In genomic region chr6:125342198-125342597, GRCm38 (mm10) we compare ENCODE assay signal across 16 mouse cellular contexts. TPM values are rescaled to one million over a fixed set of nuclear protein-coding genes. Genes with fewer than 3 reads are reported as not detected.
"Had no signal": no experiment of that assay in that cellular context is flagged by ENCODE, and none has a peak within 500 bp of the region (broad histone marks: within the 10 kb centered on the region; RNA-seq: fewer than 3 reads in every experiment).

No protein-coding gene starts in this region.

- H3K4me1 ChIP-seq: midbrain, embryonic 15.5 days had no signal

- H3K36me3 ChIP-seq: limb, embryonic 10.5 days; midbrain, embryonic 15.5 days; stomach, embryonic 15.5 days had no signal

- H3K9ac ChIP-seq: liver, embryonic 14.5 days; midbrain, embryonic 15.5 days; stomach, embryonic 15.5 days had no signal

- H3K9me3 ChIP-seq: limb, embryonic 10.5 days; megakaryocyte, embryonic 14.5 days; midbrain, embryonic 15.5 days; stomach, embryonic 15.5 days had no signal

- H3K27me3 ChIP-seq: midbrain, embryonic 15.5 days; stomach, embryonic 15.5 days had no signal

- H3K27ac ChIP-seq: kidney, postnatal 0 days; limb, embryonic 10.5 days; liver, embryonic 14.5 days; midbrain, embryonic 15.5 days; stomach, embryonic 15.5 days had no signal

- ATAC-seq: midbrain, embryonic 15.5 days had no signal

- H3K4me3 ChIP-seq: limb, embryonic 10.5 days; megakaryocyte, embryonic 14.5 days; midbrain, embryonic 15.5 days; stomach, embryonic 15.5 days had no signal

- H3K4me2 ChIP-seq: midbrain, embryonic 11.5 days; midbrain, embryonic 15.5 days; stomach, embryonic 15.5 days had no signal

- DNase-seq: kidney, adult 11 months; kidney, adult 9 months; kidney, postnatal 36 days; lung, postnatal 14 days; right cerebral cortex, postnatal 14 days; thymus, adult 2 months; thymus, postnatal 25 days had no signal

RNA-seq across cellular contexts. Expression of gene Plekhg6, which starts 38.4 kb away (rescaled TPM):
- polyA plus RNA-seq: midbrain, embryonic 11.5 days; spleen, adult 2 months had no signal

RNA-seq across cellular contexts. Expression of gene Tuba3a, which starts 56.4 kb away (rescaled TPM):
- polyA plus RNA-seq: liver, embryonic 14.5 days; midbrain, embryonic 15.5 days; neural tube, embryonic 14.5 days; spleen, adult 2 months had no signal
